Mouse (Mus musculus): ENCODE results near the gene Clstn2.

Gene Clstn2

DNA sequence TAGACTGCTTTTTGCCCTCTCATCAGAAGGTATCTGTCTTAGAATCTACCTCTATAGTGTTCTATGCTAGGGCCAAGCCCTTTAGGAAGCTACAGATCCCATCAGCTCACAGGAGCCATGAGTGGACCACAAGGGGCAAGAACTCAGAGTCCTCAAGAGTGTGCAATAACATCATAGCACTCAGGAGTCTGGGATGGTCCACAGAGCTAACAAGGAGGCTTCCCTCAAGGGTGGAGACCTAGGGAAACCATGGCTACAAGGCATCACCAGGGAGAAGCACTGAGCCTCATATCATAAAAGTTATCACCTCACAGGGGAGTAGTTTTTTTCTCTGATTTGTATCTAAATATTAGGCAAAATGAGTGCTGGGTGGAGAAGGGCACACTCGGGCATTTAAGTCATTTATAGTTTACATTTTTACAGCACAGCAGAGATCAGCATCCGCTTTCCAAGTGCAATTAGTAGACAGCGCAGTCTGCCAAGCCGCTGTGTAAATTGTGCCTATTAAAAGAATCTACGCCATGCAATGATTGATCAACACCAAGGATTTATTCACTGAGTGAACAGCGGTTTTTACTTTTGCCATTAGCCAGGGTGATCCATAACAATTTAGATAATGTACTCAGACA lies 82.5 kb downstream of the Clstn2 start:
- no peak for DNase-seq

DNA sequence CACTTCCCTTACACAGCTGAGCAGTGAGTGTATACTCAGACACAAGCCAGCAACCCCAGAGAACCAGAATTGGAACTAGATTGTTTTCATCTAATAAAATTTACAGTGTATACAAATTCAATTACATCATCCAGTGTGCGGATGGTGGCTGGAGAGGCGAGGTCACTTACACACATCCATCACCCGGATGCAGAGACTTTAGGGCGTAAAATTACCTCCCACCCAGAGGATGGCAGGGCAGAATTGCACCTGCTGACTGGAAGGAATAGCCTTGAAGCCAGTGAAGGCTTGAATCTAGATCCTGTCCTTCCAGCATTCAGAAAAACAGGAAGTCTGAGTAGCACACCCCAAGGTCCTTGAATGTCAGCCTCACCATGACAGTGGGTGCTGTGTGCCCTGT lies 113.7 kb downstream of the Clstn2 start:
- no peak for DNase-seq

DNA sequence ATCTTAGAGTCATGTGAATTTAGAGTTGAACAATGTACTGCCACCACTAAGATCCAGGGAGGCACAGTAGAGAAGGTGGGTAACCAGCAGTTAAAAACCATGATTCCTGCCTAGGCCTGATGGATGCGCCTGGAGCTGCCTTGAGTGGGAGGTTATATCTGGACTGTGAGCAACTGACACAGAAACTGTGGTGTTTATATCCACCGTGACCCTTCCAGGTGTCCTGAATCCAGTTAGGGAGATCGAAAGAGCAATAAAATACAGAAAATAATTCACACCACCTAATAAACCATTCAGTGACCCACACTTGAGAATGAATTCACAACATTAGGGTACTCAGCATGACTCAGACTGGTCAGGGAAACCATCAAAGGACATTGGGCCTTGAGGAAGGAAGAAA lies 141.6 kb downstream of the Clstn2 start:
- DNase-seq = no peak

DNA sequence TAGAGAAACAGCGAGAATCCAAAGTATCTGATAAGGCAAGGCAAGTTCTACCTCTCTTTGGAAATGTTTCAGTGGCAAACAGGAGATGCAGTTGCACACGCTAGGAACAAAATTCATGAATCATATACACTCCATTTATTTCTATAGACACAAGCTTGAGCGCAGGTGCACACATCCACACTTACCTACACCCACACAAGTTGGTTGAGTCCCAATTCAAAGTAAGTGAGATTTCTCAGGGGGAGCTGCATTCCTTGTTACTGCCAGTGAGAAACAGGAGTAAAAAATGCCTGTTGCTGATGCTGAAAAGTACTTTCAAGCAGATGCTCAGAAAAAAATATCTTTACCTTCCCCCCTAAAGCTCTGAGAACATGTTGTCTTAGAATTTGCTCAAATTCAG lies 149.6 kb downstream of the Clstn2 start:
- no peak for DNase-seq

DNA sequence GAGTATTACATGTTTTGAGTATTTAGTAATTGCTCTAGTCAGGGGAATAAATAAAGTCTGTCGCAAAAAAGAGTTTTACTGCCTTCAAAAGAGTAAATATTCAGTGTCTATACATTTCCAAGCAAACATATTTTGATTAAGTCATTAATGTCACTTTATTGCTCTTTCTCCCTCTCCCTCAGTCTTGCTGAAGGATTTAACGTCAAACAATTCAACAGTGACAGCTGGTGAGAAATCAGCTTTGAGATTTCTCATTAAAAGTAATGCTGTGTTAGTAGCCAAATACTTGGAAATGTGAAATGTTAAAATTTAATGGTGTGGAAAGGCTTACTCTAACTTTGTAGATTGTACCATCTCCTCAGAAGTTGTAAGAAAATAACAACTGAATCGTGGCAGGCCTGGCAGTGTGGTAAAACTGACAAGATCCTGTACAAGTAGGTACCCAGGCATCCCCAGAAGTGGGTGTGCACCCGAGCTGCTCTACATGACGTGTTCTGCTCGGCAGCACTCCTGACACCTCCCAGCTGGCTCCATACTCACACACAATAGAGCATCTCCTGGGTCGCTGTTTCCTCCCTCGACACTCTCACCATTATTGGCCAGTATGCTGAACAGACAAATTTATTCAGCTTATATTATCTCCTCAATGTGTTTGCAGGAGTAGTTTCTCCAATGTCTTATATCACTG lies 165.8 kb downstream of the Clstn2 start:
- DNase-seq = no peak

DNA sequence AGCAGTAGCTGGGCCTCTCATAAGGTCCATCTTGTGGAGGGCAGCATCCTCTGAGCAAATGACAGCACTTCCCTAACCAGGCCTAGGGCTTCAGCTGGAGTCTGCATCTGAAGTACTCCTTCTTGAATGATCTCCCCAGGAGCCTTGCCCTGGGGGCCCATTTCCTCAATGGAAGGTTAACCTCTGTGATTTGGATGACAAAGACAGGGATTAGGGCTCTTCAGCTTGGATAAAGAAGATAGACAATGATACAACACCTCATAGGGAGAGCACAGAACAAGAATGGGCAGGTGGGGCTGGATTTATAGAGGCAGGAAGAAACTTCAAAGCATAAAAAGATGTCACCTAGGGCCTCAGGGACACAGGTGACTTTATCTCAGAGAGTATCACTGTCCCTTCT lies 180.1 kb downstream of the Clstn2 start:
- DNase-seq = no peak

DNA sequence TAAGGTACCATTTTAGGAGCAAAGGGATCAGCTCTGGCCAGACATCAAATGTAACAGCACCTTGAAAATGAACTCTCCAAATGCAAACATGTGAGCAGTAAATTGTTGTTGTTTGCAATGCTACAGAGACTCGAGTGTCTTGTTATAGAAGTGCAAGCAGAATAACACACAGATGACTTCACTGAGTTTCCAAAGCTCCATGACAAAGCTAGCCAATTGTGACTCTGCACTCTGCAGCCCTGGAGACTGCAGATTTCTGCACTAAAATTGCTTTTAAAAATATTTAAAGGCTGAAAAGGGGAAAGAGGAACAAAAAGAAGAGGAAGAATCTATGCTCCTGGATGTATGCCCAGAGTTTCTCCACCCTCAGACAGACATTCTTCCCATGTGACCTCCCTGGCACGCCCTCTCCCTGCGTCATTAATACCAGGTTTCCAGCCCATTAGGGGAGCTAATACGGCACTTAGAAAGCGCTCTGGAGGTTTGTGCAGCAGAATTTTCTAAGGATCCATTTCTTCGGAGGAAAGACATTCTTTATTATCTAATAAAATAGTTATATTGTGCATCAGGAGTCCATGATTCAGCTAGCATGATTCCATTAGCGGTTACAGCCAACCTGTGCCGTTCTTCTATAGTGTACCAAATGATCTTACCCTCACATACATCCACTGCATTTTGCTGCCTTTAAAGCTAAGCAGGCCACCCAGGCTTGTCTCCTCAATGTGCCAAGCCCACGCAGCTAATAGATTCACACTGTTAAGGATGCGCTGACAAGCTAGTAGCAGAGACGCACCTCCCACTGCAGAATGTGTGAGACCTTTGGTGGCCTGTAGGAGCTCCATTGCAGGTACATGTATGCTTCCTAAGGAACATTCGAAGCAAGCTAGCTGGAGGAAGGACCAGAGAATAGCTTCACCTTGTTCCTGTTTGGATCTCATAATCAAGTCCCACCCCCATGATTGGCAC lies 184.8 kb downstream of the Clstn2 start:
- no peak for DNase-seq

DNA sequence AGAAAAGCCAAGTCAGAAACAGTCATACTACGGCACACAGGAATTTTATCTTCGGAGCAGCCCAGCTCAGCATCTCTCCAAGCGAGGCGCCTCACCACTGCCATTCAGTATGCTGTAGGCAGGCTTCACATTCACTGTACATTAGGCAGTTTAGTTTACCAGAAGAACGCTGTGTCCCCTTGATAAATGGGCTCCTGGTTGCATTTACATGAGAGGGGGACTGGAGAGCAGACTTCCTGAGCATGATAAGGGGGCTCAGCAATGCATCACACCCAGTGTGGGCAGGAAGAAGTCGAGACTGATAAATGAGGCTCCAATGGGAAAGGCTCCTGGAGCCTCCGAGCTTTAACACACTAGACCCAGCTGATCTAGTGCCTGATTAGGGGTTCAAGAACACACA lies 190.9 kb downstream of the Clstn2 start:
- DNase-seq = no peak

DNA sequence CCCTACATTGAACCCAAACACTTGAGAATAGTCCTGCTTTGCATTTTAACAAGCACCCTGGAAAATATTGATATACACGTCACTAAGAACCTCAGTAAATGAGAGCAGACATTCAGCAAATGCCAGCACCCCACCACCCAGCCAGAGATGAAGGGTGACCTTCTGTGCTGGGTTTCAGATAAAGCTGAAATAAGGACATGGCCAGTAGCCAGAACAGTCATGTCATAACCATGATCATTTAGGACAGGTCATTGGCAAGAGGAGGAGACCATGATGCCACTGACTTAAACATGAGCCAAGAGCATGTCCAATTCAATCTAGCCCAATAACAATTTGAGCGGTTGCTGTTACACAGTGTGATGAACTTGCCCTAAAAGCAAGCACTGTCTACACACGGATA lies 201.8 kb downstream of the Clstn2 start:
- no peak for DNase-seq

DNA sequence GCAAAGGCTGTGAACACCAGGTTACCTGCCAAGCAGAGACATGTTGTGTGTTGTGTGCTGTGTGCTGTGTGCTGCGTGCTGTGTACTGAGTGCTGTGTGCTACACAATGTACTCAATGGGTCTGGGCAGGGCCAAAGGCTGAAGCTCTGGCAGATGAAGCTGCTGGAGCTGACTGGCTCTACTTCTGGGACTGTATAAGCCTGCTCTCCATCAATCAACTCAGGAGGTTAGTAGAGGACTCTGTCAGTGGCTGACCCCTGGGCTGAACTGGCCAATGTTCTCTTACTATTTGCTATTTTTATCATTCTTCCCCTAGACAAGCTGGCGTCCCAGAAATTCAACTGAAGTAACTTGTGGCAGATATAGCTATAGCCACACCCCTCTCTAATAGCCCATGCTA lies 203.1 kb downstream of the Clstn2 start:
- DNase-seq = no peak

DNA sequence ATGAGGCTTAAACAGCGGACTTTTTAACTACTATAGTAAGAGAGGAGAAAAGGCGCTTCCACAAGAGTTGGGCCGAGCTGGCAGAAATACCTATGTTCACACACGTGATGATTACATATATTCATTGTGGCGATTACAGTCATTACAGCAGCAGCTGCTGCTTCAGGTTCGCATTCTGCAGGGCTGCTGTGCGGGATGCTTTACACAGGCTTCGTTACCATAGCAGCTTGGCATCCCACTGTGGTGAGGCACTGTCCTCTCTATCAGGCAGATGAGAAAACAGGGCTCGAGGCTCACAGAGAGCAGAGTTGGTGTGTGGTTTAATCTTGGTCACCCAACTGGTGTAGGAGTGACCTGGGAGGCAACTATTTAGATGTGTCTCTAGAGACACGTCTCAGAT lies 205.3 kb downstream of the Clstn2 start:
- no peak for DNase-seq

DNA sequence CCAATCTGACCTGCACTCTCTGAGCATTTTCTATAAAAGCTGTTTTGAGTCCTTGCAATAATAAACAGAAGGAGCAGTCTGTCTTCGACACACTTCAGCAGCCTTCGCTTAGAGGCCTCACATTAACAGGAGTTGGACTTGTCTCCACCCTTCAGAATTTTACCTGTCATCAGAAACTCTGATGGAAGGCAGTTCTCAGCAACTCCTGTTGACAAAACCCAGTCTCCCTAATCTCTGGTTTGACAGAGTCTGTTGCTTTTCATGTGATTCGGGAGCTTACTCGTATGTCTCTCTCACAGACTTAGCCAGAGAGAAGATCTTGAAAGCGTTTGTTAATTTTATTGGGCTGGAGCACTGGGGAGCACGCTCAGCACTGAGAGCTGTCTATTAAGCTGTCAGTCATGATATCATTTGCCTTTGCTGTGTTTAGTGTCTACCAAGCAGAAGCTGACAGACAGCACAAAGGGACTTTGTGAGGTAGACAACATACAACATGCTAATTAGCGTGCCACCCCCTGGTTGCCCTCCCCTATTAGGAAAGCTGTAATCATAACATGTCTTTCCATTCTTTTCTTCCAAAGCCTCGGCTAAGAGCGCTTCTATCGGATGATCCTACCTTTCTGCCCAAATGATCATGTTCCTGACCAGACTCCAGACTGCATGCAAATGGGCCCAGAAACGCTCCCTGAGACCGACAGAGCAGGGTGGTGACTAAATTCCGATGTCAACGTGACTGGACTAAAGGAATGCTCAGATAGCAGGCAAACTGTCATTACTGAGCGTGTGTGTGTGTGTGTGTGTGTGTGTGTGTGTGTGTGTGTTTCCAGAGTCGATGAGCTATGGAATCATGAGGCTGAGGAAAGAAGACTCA lies 206.7 kb downstream of the Clstn2 start:
- no peak for DNase-seq

DNA sequence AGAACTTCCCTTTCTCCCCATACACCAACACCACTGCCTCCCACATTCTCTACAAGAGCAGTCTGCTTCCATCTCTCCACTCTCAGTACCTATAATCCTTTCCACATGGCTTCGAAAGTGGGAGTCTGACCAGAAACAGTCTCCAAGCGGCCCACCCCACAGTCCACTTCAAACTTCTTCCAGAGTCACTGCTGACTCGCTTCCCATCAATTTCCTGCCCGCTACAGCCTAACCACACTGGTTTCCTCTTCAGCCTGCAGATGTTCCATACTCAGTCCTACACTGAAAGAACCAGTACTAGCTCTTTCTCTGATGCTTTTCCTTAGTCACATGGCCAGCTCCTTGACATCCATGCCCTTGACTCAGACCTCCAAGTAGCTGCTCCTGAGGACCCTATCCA lies 215.9 kb downstream of the Clstn2 start:
- no peak for DNase-seq

DNA sequence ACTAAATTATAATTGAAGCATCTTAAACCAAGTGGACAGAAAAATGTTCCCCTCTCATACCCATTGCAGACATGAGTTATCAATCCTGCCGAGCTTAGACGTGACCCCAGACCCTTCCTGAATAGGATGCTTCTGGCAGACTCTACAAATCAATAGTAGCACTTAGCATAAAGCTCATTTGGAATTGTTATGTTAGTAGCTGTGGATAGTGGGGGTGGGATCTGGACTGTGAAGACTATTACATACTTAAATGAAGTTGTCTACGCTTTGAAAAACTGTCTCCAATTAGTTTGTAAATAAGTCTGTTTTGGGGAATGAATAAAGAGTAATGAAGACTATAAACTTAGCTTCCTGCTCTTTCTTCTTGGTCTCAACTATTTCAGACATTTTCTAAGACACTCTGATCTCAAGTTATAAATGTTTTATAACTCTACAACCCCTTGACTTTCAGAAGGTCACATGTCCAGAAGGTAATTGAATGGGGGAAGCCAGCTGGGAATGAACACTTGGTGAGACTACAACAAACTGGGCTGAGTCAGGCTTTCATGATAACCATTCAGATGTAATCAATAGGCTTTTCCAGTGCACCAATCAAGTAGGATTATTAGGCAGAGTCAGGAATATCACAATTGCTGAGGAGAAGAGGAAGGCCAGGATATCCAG lies 216.7 kb downstream of the Clstn2 start:
- no peak for DNase-seq

DNA sequence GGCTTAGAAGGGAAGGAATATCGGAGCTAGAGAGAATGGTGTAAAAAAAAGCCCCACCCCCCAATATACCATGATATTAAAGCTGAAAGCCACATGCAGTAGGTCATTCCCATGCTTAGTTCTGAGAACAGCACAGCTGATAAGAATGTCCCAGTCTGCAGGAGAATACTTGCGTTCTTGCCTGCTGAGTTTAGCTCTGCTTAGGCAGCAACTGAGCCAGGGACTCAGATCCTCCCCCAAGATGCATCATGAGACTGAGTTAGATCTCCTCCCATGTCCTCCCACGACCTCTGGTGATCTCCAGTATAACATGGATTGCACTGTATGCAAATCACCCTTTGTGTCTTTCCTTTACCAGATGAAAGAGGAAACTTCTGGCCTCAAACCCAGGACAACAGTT lies 219.8 kb downstream of the Clstn2 start:
- no peak for DNase-seq

DNA sequence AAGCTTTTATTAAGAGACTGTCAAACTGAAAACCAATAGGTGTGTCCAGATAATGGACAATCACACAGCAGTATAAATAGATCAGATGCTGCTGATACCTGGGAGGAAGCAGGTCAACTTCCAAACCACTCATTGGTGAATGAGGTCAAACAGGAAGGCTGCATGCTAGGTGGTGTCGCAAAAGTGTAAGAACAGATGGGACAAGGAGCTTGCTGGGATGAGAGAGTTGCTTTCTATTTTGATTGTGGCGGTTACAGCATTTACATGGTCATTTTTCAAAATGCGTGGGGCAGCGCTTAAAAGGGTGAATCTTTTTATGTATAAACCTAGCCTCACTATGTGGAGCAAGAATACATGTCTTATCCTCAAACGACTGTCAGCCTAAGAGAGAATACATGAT lies 225.9 kb downstream of the Clstn2 start:
- no peak for DNase-seq

DNA sequence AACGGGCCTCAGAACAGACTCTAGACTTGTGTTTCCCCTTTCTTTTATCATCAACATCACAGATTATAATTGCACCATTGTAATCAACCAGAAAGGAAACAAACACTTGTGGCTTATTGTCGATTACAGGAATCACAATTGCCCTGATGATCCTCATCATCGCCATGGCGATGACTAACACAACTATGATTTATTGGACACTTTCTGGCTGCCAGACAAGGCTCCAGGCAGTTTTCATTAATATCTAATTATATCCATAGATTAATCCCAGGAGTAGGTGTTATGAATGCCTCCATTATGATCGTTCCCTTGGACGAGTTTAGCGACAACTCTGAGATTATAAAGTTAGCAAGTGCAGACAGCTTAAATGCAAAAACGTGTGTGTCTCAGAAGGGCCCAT lies 239.3 kb downstream of the Clstn2 start:
- no peak for DNase-seq

DNA sequence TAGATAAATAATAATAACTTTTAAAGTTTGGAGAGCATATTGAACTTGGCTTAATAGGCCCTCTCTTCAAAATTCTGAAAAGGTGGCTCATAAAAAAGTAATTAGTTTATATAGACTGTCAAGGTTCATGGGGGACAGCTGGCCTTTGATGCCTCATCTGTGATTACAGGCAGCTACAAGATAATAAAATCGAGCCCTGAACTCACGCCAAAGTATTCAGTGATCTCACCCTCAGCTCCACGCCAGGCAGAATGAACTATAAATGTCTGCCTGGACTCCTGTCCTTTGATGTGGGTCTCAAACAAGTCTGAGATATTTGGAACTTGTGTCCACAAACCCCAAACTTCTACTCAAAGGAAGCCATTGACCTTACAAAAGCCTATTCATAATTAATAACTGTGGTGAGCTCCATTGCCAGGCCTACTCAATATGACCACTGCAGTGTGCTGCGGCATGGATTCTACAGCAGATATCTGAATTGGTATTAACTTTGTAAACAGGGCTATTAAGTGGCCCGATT lies 244.8 kb downstream of the Clstn2 start:
- no peak for DNase-seq

DNA sequence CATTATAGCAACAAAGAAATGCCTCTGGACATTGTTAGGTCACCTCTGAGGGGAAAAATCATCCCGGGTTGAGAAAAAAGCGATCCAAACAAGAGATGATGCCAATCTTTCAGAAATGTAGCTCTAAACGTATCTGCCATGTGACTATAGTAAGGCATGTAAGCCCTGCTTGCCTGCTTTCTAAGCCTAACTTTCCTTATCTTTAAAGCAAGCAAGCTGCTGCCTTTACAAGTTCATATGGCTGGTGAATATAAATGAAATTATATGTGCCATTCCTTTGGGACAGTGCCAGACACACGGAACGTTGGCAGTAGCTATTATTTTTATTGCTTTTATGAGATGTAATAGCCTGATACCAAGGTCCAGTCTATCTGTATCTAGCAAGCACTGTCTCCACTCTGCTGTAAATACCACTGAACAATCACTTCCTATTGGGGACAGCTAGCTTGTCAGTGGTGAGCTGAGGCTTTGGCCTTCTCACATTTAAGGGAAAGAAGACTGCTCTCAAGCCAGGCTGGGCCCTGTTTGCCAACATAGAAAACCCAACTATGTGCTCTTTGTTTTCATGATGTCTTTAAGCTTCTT lies 252.9 kb downstream of the Clstn2 start:
- DNase-seq = no peak

DNA sequence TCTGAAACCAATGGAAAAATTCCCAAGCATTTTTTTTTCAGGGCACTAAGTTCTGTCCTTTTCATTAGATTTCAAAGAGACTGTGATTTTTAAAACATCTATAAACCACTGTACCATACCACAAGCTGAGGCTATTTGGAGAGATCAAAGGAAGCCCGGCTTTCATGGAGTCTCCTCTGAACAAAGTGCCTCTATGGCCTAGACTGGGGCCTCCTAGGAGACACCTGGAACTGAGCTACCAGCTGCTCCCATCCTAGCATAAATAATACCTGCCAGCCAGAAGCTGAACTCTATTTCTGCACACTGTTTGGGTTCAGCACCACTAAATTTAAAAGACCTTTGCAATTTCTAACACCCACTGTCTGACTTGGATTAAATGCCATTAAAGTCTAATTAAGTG lies 257.2 kb downstream of the Clstn2 start:
- DNase-seq = no peak

DNA sequence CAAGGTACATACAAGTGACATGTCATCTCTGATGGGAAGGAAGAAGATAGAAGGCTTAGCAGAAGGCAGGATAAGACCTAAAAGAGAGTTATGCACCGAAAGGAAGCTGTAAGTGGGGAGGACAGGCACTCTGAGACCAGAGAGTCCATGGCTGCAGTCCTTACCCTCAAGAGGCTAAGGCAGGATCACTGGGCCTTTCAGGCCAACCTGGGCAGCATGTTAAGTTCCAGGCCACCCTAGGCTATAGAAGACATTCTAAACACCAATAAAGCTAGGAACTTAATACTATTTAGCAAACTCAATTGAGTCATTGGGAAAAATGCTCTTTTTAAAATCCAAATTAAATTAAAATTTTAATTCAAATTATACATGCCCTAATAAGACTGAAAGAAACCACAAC lies 258.0 kb downstream of the Clstn2 start:
- no peak for DNase-seq

DNA sequence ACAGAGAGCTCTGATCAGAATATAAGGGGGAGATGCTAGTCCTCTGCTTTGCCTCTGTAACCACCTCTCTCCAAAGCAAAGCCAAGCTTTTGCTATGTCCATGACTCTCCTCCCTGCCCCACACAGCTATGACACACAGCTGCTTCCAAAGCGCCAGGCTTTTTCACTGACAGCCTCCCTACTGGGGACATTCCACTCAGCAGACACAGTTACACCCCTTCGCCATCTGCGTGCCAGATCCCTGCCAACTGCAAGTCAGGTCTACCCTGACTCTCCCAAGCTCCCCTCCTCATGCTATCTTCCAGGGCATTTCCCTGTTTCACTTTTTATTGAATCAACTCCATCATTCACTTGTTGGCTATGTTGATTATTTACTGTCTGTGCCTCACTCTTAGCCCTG lies 259.1 kb downstream of the Clstn2 start:
- DNase-seq = no peak

All from lung, postnatal 14 days (tissue).